Mouse (Mus musculus) forebrain, embryonic 12.5 days (tissue): ENCODE results near the gene St3gal4. TPM values are rescaled to one million over a fixed set of nuclear protein-coding genes. Genes with fewer than 3 reads are reported as not detected.

Experiments
- ATAC-seq: fragments of 200-750 bp; cut with Nextera tagmentation; 2 replicates; pipeline ENCODE4 v1.8.0; 2017; ENCODE audit warnings: moderate TSS enrichment; ENCODE audit not compliant: low FRiP score
- H3K27ac ChIP-seq: fragments of 300-500 bp; sonication (generic); 2 replicates; pipeline ENCODE4 v1.5.1; 2016; ENCODE audit warnings: mild to moderate bottlenecking
- H3K27me3 ChIP-seq: fragments of 300-500 bp; sonication (generic); 2 replicates; pipeline ENCODE4 v1.6.1; 2016; ENCODE audit warnings: mild to moderate bottlenecking
- H3K36me3 ChIP-seq: fragments of 300-500 bp; sonication (generic); replicated peaks from 2 replicates; pipeline ENCODE4 v1.6.1; 2016; ENCODE audit warnings: mild to moderate bottlenecking
- H3K4me1 ChIP-seq: fragments of 300-500 bp; sonication (generic); 2 replicates; pipeline ENCODE4 v1.6.1; 2016
- H3K4me2 ChIP-seq: fragments of 300-500 bp; sonication (generic); 2 replicates; pipeline ENCODE4 v1.6.1; 2016; ENCODE audit warnings: mild to moderate bottlenecking, moderate library complexity
- H3K4me3 ChIP-seq: fragments of 300-500 bp; sonication (generic); replicated peaks from 2 replicates; pipeline ENCODE4 v1.5.1; 2016; ENCODE audit warnings: mild to moderate bottlenecking
- H3K9ac ChIP-seq: fragments of 300-500 bp; sonication (generic); 2 replicates; pipeline ENCODE4 v1.6.1; 2016; ENCODE audit warnings: mild to moderate bottlenecking
- H3K9me3 ChIP-seq: fragments of 300-500 bp; sonication (generic); 2 replicates; pipeline ENCODE4 v1.6.1; 2016
- WGBS: fragments of 180-500 bp; shearing (Covaris S2); methylation state at CpG from one replicate; pipeline ENCODE4 v1.1.7; 2016; 5-methylcytosine and 5-hydroxymethylcytosine counted together
- polyA plus RNA-seq: library from polyadenylated mRNA; unstranded; fragments of >200 nt; fragmentation: Nextera tagmentation; extraction: Ambion mirVana; gene quantifications from 2 replicates; pipeline ENCODE4 v1.2.1, GENCODE M21; 2016

The St3gal4 gene
- polyA plus RNA-seq, 1 experiment from 2014 or later, result 12.1 TPM

GRCm38 (mm10) chr9:35050701-35051454 is 68.2 kb downstream of the St3gal4 start:
- Histone ChIP-seq H3K4me1 (no peaks in the 10 kb centered on the region), H3K27me3 (no peaks in the 10 kb centered on the region), H3K36me3 (peaks cover 16% of the 10 kb centered on the region), H3K9me3 (no peaks in the 10 kb centered on the region), H3K27ac (no peak overlapping the region), H3K4me2 (no peak overlapping the region), H3K4me3 (no peak overlapping the region), H3K9ac (no peak overlapping the region)
- no peak for ATAC-seq
- WGBS, result 93% methylated on average over 6 of the region's 6 CpGs

- Histone ChIP-seq H3K27ac (no peak overlapping the region), H3K9ac (no peak overlapping the region), H3K9me3 (no peaks in the 10 kb centered on the region), H3K36me3 (peaks cover 16% of the 10 kb centered on the region), H3K4me3 (no peak overlapping the region), H3K4me1 (peaks cover 6% of the 10 kb centered on the region), H3K27me3 (no peaks in the 10 kb centered on the region), H3K4me2 (no peak overlapping the region)
- no peak for ATAC-seq
- 88% methylated on average over 3 of the region's 3 CpGs for WGBS
These were observed 69.1 kb downstream of the St3gal4 start for GRCm38 (mm10) chr9:35049891-35050527.

- Histone ChIP-seq H3K4me3 (no peak overlapping the region), H3K36me3 (peaks cover 16% of the 10 kb centered on the region), H3K4me2 (no peak overlapping the region), H3K4me1 (peaks cover 22% of the 10 kb centered on the region), H3K9ac (no peak overlapping the region), H3K9me3 (no peaks in the 10 kb centered on the region), H3K27me3 (no peaks in the 10 kb centered on the region), H3K27ac (no peak overlapping the region)
- ATAC-seq, result no peak
- WGBS, result 92% methylated on average over 6 of the region's 6 CpGs
These were observed 70.6 kb downstream of the St3gal4 start for GRCm38 (mm10) chr9:35048449-35048848.

GRCm38 (mm10) chr9:35045756-35046155 is 73.3 kb downstream of the St3gal4 start:
- H3K4me1 ChIP-seq, result peaks cover 24% of the 10 kb centered on the region
- 81% methylated on average over 2 of the region's 2 CpGs for WGBS
- no peak overlapping the region for H3K4me2 ChIP-seq
- H3K4me3 ChIP-seq, result no peak overlapping the region
- ATAC-seq, result no peak
- H3K9me3 ChIP-seq, result no peaks in the 10 kb centered on the region
- no peak overlapping the region for H3K27ac ChIP-seq
- H3K36me3 ChIP-seq, result peaks cover 8% of the 10 kb centered on the region; the same call in 1 of the 2 replicates
- no peaks in the 10 kb centered on the region for H3K27me3 ChIP-seq
- no peak overlapping the region for H3K9ac ChIP-seq

- H3K9me3 ChIP-seq, result no peaks in the 10 kb centered on the region
- peaks cover 8% of the 10 kb centered on the region; the same call in 1 of the 2 replicates for H3K36me3 ChIP-seq
- H3K4me2 ChIP-seq, result no peak overlapping the region
- H3K9ac ChIP-seq, result no peak overlapping the region
- H3K4me3 ChIP-seq, result no peak overlapping the region
- ATAC-seq, result no peak
- 0 out of 2 replicates have a peak overlapping the region, but pooled peaks have one; percentile 50 for H3K27ac ChIP-seq
- H3K27me3 ChIP-seq, result no peaks in the 10 kb centered on the region
- H3K4me1 ChIP-seq, result peaks cover 24% of the 10 kb centered on the region
- 68% methylated on average over 11 of the region's 11 CpGs for WGBS
These were observed 74.0 kb downstream of the St3gal4 start for GRCm38 (mm10) chr9:35045031-35045531.

DNA sequence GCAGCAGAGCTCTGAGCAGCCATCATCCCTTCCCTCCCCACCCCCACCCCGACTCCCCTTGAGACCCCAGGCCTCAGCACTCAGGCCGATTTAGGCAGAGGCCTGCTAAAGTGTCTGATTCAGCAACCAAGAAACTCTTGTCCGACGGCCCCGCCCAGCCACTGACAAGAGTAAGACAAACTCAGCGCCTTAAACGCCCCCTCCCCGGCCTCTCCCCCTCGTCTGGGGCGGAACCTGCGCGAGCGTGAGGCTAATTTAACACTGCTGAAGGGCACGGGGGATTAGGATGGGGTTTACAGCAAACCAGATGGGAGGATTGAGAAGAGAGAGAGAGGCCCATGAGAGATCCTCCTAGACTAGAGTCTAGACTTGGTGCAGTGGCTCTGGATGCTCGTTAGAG is 74.6 kb downstream of the St3gal4 start:
- Histone ChIP-seq H3K36me3 (peaks cover 8% of the 10 kb centered on the region; the same call in 1 of the 2 replicates), H3K4me3 (no peak overlapping the region), H3K4me2 (no peak overlapping the region), H3K9ac (no peak overlapping the region), H3K27ac (peak overlapping the region; percentile 50; the same call in 1 of the 2 replicates), H3K4me1 (peaks cover 24% of the 10 kb centered on the region), H3K9me3 (no peaks in the 10 kb centered on the region), H3K27me3 (no peaks in the 10 kb centered on the region)
- WGBS, result 5% methylated on average over 15 of the region's 15 CpGs
- ATAC-seq, result peak; percentile 64; the same call in 1 of the 2 replicates

DNA sequence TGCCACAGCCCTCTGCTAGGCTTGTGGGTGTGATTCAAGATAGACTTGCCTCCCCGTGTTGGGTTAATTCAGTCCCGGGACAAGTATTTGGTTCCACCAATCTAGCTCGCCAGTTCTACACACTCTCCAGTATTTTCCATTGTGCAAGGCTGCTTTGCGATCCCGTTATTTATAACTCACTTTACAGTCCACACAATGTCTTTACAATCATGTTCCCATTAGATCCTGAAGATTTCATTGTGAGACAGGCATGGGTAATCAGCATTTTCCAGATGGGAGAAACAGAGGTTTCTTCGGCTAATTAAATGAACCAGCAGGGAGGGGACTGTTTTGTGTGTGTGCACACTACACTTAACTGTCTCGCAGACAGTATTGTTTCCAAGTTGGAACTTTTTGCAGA is 75.4 kb downstream of the St3gal4 start:
- no peak overlapping the region for H3K9ac ChIP-seq
- 21% methylated on average over 7 of the region's 7 CpGs for WGBS
- peak; percentile 21; the same call in 1 of the 2 replicates for ATAC-seq

DNA sequence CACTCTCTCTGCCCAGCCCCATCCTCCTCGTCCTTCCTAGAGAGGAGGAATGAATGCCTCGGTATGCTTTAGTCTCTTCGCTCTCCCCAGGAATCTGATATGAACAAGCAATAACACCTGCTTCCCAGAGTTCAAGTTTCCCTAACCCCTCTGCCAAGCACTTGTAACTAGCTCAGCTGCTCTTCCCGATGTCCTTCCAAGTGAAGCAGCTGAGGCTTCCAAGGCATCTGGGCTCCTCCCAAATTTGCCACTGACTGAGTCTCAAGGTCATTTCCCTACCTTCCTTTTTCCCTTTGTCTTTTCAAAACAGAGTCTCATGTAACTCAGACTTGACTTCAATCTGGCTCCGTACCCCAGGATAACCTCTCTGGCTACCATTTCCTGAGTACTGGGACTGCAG is 77.6 kb downstream of the St3gal4 start:
- H3K4me3 ChIP-seq, result no peak overlapping the region
- ATAC-seq, result no peak
- no peaks in the 10 kb centered on the region for H3K27me3 ChIP-seq
- H3K27ac ChIP-seq, result no peak overlapping the region
- no peaks in the 10 kb centered on the region for H3K9me3 ChIP-seq
- no peaks in the 10 kb centered on the region for H3K36me3 ChIP-seq
- peaks cover 29% of the 10 kb centered on the region for H3K4me1 ChIP-seq
- WGBS, result 73% methylated on average over 5 of the region's 5 CpGs
- no peak overlapping the region for H3K9ac ChIP-seq
- no peak overlapping the region for H3K4me2 ChIP-seq

More for the DNA sequence above, 75.4 kb downstream of the St3gal4 start:
- 0 out of 2 replicates have a peak overlapping the region, but pooled peaks have one; percentile 20 for H3K27ac ChIP-seq
- no peaks in the 10 kb centered on the region for H3K27me3 ChIP-seq
- peaks cover 29% of the 10 kb centered on the region for H3K4me1 ChIP-seq
- H3K4me3 ChIP-seq, result no peak overlapping the region
- no peaks in the 10 kb centered on the region for H3K9me3 ChIP-seq
- peaks cover 8% of the 10 kb centered on the region; the same call in 1 of the 2 replicates for H3K36me3 ChIP-seq
- no peak overlapping the region for H3K4me2 ChIP-seq

- no peaks in the 10 kb centered on the region for H3K27me3 ChIP-seq
- H3K27ac ChIP-seq, result no peak overlapping the region
- no peaks in the 10 kb centered on the region for H3K9me3 ChIP-seq
- WGBS, result 68% methylated on average over 5 of the region's 5 CpGs
- no peak overlapping the region for H3K4me3 ChIP-seq
- peaks cover 22% of the 10 kb centered on the region for H3K4me1 ChIP-seq
- no peak for ATAC-seq
- no peaks in the 10 kb centered on the region for H3K36me3 ChIP-seq
- H3K4me2 ChIP-seq, result no peak overlapping the region
- H3K9ac ChIP-seq, result no peak overlapping the region
These were observed 79.2 kb downstream of the St3gal4 start for GRCm38 (mm10) chr9:35039846-35040245.

- peaks cover 14% of the 10 kb centered on the region for H3K4me1 ChIP-seq
- H3K36me3 ChIP-seq, result no peaks in the 10 kb centered on the region
- no peaks in the 10 kb centered on the region for H3K27me3 ChIP-seq
- no peak for ATAC-seq
- no peak overlapping the region for H3K27ac ChIP-seq
- no peak overlapping the region for H3K4me3 ChIP-seq
- 73% methylated on average over 7 of the region's 7 CpGs for WGBS
- H3K9me3 ChIP-seq, result no peaks in the 10 kb centered on the region
- H3K4me2 ChIP-seq, result no peak overlapping the region
- H3K9ac ChIP-seq, result no peak overlapping the region
These were observed 80.0 kb downstream of the St3gal4 start for GRCm38 (mm10) chr9:35038922-35039586.

GRCm38 (mm10) chr9:35035074-35035473 is 84.0 kb downstream of the St3gal4 start:
- 64% methylated on average over 14 of the region's 14 CpGs for WGBS
- H3K36me3 ChIP-seq, result no peaks in the 10 kb centered on the region
- no peak for ATAC-seq

DNA sequence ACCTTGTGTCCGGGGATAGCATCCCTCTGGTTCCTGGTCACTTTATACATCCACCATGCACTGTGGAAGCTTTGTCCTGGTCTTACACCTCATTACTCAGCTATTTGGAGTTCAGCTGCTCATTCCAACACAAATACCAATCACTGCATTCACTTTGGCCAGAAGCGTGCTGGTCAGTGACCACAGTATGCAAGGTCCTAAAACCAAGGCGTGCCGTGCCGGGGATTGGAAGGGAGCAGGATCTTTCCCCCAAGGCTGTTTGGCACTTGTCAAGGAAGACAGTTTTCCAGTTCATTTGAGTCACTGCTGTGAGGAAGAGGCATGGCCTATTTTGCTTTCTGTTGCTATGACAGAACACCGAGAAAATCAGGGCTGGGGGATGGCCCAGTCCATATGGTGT is 86.6 kb downstream of the St3gal4 start:
- no peak overlapping the region for H3K27ac ChIP-seq
- H3K36me3 ChIP-seq, result no peaks in the 10 kb centered on the region
- WGBS, result 52% methylated on average over 6 of the region's 6 CpGs
- no peak overlapping the region for H3K9ac ChIP-seq
- no peaks in the 10 kb centered on the region for H3K9me3 ChIP-seq
- ATAC-seq, result no peak
- no peaks in the 10 kb centered on the region for H3K4me1 ChIP-seq
- no peak overlapping the region for H3K4me3 ChIP-seq
- no peak overlapping the region for H3K4me2 ChIP-seq
- 0 out of 2 replicates have a peak, but pooled peaks cover under 1% of the 10 kb centered on the region for H3K27me3 ChIP-seq

More at GRCm38 (mm10) chr9:35035074-35035473, 84.0 kb downstream of the St3gal4 start:
- Histone ChIP-seq H3K4me2 (no peak overlapping the region), H3K27me3 (no peaks in the 10 kb centered on the region), H3K4me1 (peaks cover 6% of the 10 kb centered on the region; the same call in 1 of the 2 replicates), H3K9ac (no peak overlapping the region), H3K4me3 (no peak overlapping the region), H3K27ac (no peak overlapping the region), H3K9me3 (no peaks in the 10 kb centered on the region)
